Mouse (Mus musculus) yolk sac, embryonic 10.5 days (tissue): ENCODE results near the gene 5430427O19Rik.

Experiments used
- DNase-seq: peaks from one replicate; pipeline ENCODE4 v3.0.0-alpha.2; 2017; ENCODE audit warnings: low spot score

Gene 5430427O19Rik

DNA sequence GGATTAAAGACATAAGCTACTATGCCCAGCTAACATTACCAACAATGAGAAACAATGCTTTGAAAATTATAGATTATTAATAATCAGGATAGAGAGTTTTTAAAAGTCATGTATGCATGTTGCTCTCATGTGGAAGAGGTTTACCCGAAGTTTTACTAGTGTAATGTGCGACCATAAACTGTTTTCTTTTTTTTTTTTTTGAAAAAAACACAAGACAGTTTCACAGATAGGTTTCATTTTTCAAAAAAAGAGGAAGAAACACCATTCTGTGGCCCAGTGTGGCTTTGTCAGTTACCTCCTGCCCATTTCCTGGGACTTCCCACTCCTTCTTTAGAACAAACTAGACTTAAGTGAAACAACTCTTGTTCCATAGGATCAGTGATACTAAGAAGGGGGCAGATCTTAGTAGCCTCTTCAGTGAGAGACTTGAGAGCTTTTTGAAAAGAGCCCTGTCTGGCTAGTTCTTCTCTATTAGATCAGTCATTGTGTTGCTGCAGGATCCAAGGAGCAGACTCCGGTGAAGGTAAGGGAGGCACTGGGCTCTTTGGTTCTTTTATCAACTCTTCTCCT, at the start of gene 5430427O19Rik:
Gene 5430427O19Rik (plus strand): TSS at position 441 of the 570 bp plus-strand sequence.
- no peak for DNase-seq

DNA sequence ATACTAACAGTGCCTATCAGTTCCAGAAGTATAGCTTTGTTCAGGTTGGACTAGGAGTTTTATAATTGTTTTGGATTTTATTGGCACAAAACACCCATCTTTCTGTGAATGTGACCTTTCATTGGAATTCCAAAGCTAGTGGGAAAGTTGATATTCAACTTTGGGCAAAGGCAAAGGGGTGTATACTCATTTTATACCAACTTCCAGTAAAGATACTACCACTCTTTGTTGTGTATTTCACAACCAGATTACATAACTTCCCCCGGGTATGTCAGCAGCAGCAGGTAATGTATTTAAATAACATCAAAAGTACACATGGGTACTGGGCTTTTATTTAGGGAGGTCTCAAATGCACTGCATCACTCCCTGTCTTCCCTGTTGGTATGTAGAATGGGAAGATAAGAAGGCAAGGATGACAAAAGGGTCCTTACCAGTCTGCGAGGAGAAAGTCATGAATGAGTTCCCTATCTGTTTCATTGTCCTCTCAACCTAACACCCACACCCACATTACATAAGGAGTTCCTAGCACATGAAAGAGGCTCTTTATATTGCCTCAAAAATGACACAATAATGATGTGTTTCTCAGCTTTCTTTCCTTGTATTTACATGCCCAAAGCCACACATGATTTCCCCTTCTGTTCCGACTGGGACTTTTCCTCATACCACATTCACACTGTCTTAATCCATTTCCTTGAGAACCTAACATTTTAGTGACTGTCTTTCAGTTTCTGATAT, 42.3 kb upstream of the 5430427O19Rik start:
- no peak for DNase-seq

DNA sequence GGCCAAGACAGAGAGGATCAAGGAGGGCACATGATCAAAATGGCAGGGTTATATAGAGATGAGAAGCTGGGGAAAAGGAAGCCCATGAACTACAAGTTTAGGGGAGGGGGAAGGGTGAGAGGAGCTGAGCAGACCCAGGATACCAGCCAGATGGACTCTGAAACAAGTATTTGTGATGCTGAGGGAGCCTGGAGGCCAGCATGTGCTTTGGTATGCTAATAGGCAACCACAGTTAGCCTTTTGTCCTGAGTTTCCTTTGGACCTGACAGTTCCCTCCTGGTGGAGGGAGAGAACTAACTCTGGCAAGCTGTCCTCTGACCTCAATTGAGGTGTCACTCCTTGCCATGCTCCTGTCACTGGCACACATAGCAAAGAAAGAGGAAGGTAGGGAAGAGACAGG, 41.2 kb upstream of the 5430427O19Rik start:
- DNase-seq = no peak

DNA sequence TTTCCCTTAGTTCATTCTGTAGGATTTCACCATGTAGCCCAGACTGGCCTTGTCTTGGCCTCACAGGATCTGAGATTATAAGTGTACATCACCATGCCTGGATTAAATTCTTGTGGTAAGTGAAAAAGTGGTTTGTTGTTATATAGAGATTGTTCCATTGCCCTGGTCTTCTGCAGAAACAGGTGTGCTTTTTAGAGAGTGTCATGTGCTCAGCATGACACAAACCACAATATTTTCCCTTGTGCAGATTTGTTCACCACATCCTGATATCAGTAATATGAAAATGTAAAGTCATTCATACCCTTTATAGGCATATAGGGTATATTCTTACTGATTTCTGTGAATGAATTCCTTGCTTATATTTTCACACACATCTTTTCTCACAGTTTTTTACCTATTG, 31.0 kb upstream of the 5430427O19Rik start:
- no peak for DNase-seq

DNA sequence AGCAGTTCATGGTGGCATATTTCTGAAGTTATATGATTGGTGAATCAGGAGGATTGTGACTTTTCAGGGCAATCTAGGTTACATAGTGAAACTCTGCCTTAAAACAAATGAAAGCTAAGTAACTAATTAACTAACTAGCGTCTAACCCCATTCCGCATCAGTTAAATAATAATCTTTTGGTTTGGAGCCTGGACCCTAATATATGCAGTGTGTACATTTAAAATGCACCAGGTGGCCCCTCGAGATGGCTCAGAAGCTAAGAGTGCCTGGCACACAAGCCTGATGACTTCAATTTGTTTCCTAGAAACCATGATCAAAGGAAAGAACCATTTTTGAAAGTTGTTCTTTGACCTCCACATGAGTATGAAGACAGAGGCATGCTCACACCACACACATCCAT, 14.2 kb upstream of the 5430427O19Rik start:
- DNase-seq = no peak

DNA sequence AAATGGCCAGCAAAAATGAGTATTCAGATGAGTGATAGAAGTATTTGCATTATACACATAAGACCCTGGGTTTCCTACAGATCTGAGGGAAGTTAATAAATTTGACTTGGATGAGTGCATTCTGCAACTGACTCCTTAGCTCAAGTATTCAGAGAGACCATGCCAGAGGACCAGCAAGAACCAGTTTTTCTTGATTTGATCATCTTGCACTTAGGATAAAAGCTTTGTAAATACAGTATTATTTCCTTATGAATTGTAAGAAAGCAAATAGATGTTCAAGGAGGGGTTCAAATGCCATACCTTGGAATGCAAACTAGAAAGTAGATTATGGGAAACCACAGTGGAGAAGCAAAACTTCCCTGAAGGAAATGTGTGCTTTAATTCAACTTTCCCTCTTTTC, 13.0 kb upstream of the 5430427O19Rik start:
- DNase-seq = no peak

DNA sequence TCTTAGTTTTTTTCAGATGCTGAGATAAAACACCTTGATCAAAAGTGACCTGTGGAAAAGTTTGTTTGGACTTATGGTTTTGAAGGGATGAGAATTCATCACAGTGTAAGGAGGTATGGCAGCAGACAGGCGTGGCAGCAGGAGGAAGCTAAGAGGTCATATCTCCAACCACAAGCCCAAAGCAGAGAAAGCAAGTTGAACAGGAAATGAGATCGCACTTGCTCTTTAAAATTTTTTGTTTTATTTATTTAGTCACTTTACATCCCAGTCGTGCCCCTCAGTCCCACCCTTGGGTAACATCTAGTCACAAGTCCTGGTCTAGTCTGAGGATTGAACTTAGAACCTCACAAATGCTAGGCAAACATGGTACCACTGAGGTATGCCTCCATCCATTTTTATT, 2.1 kb upstream of the 5430427O19Rik start:
- DNase-seq = no peak

DNA sequence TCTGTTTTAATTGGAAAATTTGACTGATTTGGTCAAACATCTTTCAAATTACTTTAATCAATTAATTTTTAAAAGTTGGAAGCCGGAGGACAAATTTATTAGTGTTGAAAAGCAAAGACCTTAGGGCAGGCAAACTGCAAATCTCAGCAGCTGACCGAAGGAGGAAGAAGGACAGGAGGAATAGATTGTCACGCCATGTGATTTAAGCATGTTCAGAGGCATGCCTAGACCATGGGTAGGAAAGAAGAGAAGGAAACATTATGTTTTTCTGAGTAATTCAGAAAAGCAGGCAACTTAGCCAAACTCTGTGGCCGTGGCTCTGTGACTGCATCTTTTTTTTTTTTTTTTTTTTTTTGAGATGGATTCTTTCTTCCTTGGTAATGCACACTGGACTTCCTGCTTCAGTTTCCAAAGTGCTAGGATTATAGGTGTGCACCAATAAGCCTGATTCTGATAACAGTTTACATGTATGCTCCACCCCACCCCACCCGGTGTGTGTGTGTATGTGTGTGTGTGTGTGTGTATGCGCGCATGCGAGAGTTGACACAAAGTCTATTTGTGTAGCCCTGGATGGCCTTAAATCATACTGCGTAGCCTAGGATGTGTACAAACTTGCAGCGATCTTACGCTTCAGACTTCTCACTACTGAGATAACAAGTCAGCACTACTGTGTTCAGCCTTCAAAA, 1.4 kb downstream of the 5430427O19Rik start:
- DNase-seq = no peak

DNA sequence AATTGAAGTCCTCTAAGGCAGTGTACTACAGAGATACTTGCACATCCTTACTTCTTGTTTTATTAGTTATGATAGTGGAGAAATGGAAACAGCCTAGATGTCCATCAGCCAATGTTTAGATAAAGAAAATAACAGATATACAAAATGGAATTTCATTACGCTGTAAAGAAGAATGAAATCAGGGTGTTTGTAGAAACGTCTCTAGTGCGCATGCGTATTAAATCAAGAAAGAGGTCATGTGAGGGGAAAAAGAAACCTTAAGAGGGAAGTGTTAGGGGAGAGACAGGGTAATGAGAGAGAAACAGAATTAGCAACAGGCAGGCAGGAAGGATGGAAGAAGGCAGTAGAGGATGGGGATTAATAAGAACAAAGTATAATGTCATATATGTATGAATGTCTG, 4.2 kb downstream of the 5430427O19Rik start:
- DNase-seq = no peak

DNA sequence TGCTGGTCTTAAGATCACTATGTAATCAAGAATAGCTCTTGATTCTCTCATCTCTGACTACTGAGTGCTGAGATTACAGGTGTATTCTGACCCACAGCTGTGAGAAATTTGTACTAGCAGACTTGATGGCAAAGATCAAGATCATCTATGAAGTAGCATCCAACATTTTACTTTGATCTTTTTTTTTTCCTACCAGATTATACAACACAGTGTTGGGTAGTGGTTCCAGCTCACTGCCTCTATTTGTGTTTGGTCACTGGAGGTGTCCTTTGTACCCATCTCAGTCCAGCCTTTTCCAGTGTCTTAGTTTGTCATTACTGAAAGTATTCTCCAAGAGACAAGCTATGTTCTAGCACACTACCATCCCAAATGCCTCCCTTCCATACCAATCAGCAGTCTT, 5.8 kb downstream of the 5430427O19Rik start:
- DNase-seq = no peak

DNA sequence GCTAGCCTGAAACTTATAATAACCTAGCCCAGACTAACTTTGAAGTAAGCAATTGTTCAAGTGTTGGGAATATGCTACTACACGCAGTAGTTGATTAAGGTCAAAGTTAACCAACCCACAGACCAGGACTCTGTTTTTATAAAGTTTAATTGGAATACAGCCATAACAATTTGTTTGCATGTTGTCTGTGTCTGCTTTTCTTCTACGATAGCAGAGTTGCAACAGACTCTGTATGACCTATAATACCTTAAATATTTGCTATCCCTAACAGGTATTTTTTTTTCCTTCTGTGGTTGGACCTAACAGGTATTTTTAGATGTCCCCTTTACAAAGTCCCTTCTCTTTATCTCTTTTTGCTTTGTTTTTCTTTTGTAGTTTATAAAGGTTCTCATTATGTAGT, 7.6 kb downstream of the 5430427O19Rik start:
- DNase-seq = no peak

DNA sequence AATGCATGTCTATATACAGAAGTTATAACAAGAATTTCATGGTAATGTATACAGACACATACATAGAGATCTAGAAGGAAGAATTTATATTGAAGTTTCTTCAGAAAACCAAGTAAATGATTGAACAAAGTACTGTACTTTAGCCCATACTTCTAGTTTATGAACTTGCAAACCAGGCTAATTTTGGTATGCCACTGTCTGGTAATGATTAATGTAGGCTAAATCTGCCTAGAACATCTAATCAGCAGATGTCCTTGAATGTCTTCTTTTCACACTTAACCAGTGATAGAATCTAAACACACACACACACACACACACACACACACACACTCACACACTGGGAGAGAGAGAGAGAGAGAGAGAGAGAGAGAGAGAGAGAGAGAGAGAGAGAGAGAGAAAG, 8.1 kb downstream of the 5430427O19Rik start:
- no peak for DNase-seq

DNA sequence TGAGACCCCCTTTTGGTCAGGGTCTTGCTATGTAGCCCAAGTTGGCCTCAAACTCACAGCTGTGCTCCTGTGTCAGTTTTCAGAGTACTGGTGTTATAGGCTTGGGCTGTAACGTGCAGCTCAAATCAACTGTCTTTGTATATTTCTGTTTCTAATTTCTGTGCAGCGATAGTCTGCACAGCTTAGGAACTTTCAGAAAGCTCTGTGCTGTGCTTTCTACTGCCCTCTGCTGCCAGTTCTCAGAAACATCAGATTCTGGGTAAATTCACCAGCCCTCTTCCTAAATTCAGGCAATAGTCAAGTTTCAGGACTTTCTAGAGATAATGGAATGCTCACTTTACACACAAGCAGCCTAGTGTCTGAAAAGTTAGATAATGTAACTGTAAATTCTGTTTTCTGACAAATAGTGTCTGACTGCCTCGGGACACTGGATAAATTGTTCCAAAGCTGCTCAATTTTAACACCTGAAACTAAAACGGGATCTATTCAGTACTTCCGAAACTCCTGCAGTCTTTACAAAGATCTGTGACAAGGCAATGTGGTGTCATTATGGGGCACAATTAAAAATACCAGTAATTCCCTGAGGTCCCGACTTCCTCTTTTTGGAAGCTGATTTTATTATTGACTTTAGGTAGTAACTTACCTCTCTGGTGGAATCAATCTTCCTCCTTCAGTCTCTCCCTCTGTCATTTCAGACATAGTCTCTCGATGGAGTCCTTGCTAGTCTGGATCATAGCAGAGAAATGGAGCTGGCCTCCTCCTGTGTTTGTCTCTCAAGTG, 9.2 kb downstream of the 5430427O19Rik start:
- DNase-seq = no peak

DNA sequence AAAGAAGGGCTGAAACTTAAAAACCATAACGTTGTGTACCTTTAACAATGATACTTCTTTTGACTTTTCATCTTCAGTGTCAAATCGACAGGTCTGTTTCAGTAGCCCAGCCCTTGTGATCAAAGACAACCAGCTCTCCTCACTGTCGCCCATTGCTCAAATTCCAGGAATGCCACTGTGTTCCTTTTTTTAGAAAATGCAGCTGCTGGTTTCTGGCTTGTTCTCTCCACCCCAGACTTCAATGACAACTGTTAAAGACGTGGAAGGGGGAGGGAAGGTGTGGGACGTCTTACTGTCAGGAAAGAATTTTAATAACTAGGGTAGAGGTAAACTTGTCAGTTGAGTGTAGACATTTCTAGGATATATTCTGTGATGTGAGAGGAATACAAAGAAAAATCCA, 16.5 kb downstream of the 5430427O19Rik start:
- no peak for DNase-seq

DNA sequence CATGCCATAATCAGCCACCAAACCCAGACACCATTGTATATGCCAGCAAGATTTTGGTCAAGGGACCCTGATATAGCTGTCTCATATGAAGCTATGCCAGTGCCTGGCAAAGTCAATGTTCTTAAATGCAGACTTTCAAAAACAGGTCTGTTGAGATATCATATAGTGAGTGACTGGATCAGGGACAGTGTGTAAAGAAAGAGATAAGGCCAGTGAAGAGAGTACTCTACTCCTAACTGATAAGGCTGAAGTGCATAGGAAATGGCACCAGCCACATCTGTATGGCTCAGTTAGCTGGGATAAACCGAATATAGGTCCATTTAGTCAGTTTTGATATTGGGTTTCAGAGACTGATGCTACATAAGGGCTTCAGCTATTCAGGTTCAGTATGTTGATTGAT, 31.0 kb downstream of the 5430427O19Rik start:
- DNase-seq = no peak

DNA sequence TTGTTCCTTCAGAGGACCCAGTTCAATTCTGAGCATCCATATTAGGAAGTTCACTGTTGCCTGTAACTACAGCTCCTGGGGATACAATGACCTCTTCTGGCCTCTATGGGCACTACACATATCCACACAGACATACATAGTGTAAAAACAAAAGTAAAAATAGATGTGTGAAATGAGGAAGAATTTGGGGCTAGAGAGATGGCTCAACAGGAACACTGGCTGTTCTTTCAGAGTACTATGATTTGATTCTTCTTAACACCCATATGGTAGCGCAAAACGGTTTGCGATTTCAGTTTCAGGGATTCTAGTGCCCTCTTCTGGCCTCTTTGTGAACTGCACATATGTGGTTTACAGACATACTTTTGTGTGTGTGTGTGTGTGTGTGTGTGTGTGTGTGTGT, 48.9 kb downstream of the 5430427O19Rik start:
- DNase-seq = no peak

DNA sequence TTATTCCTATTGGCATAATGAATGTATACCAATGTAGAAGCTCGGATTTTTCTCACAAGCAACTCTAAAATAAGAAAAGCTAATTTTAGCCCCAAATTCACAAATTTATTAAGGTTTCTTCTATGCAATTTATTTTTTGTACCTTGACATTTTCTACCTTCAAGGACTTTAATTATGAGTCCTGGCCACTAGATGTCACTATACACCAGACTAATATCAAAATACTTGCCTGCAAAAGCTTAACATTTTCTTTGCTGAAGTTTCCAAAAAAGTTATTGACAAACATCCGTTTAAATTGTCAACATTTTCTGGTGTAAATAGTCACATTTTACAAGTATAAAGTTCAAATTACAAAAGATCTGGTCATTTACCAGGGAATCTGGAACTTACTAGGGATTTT, 62.8 kb downstream of the 5430427O19Rik start:
- DNase-seq = no peak
